Mouse (Mus musculus): Measurements from ENCODE around the gene Dmpk. TPM values are rescaled to one million over a fixed set of nuclear protein-coding genes. Genes with fewer than 3 reads are reported as not detected.

Gene Dmpk
- polyA plus RNA-seq, 1 experiment from 2014 or later: 36.0 TPM

DNA sequence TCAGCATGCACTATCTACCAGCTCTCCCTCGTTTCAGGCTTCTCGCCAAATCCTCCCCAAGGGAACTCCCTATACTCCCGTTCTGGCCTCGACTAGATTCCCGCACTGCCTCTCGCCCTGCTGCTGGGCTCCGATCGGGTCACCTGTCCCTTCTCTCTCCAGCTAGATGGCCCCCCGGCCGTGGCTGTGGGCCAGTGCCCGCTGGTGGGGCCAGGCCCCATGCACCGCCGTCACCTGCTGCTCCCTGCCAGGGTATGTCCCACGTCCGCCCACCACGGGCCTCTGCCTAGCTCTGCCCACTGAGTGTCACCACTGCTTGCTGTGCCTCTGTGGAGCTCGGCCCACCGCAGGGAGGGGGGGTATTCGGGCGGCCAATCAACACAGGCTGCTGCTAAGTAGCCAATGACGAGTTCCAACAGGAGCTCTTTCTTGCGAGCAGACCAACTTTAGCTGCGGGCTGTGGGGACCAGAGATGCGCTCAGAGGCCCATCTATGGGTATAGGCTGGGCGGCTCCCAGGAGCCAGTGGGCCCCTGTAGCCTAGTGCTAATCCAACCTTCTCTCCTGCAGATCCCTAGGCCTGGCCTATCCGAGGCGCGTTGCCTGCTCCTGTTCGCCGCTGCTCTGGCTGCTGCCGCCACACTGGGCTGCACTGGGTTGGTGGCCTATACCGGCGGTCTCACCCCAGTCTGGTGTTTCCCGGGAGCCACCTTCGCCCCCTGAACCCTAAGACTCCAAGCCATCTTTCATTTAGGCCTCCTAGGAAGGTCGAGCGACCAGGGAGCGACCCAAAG is 8.9 kb downstream of the Dmpk start:
- peaks cover 52% of the 10 kb centered on the region for H3K36me3 ChIP-seq (ENCODE audit: control insufficient read depth, insufficient read depth, low read length)

DNA sequence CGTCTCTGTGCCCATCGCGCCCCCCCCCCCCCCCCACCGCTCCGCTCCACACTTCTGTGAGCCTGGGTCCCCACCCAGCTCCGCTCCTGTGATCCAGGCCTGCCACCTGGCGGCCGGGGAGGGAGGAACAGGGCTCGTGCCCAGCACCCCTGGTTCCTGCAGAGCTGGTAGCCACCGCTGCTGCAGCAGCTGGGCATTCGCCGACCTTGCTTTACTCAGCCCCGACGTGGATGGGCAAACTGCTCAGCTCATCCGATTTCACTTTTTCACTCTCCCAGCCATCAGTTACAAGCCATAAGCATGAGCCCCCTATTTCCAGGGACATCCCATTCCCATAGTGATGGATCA is 9.5 kb downstream of the Dmpk start:
- H3K4me1 ChIP-seq (ENCODE audit: control insufficient read depth in 2 of 2, insufficient read depth in 2 of 2, low read length in 2 of 2): peaks cover 30 to 42% of the 10 kb centered on the region in 2 experiments

More for the DNA sequence above, 8.9 kb downstream of the Dmpk start:
- Histone ChIP-seq H3K4me3 (ENCODE audit: control insufficient read depth in 1 of 2, insufficient read depth in 1 of 2, low read depth in 1 of 2, low read length in 2 of 2) (peak overlapping the region; percentile 48 to 79), H3K27me3 (ENCODE audit: control insufficient read depth, insufficient read depth, low read length) (no peaks in the 10 kb centered on the region), H3K9me3 (ENCODE audit: control insufficient read depth, low read length) (no peaks in the 10 kb centered on the region), H3K9ac (ENCODE audit: low read length) (peak overlapping the region; percentile 66), H3K4me1 (ENCODE audit: control insufficient read depth in 2 of 2, insufficient read depth in 2 of 2, low read length in 2 of 2) (peaks cover 30 to 37% of the 10 kb centered on the region in 2 experiments), H3K4me2 (ENCODE audit: low read length) (peak overlapping the region; percentile 87), H3K27ac (replicated peaks in 1 of 2; ENCODE audit: control insufficient read depth in 1 of 2, insufficient read depth in 1 of 2, low read depth in 2 of 2, low read length in 2 of 2) (peak overlapping the region; percentile 92 to 100)
- 7% methylated on average over 36 of the region's 38 CpGs for WGBS
- peak; percentile 40 for ATAC-seq (ENCODE audit: insufficient number of reproducible peaks, insufficient read depth, low FRiP score, low read depth)

DNA sequence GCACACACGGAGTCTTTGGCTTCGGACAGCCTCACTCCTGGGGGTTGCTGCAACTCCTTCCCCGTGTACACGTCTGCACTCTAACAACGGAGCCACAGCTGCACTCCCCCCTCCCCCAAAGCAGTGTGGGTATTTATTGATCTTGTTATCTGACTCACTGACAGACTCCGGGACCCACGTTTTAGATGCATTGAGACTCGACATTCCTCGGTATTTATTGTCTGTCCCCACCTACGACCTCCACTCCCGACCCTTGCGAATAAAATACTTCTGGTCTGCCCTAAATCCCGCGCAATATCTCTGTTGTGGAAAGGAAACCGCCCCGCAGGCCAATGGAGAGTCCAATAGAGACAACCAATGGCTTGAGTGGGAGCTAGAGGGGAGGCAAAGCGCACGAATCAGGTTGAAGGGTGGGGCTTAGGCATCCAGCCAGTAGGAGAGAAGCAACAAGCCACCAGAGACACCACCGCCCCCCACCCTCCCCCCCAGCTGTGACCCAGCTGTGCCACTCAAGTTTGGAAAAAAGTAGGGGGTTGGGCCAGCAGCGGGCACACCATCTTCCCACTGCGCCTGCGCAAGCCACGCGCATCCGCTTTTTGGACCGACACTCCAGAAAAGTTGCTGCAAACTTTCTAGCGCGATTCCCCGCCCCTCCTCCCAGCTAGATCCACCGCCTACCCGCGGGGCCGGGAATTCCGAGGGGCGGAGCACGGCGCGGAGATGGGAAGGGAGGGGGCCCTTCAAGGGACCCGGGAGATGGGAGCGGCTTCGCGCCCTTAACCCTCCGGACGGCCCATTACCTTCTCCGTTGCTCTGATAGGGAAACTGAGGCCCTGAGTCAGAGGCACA is 10.1 kb downstream of the Dmpk start:
- Histone ChIP-seq H3K27me3 (ENCODE audit: control insufficient read depth, insufficient read depth, low read length) (no peaks in the 10 kb centered on the region), H3K36me3 (ENCODE audit: control insufficient read depth, insufficient read depth, low read length) (peaks cover 50% of the 10 kb centered on the region), H3K27ac (replicated peaks in 1 of 2; ENCODE audit: control insufficient read depth in 1 of 2, insufficient read depth in 1 of 2, low read depth in 2 of 2, low read length in 2 of 2) (peak overlapping the region; percentile 99 to 100), H3K9ac (ENCODE audit: low read length) (peak overlapping the region; percentile 96), H3K4me1 (ENCODE audit: control insufficient read depth in 2 of 2, insufficient read depth in 2 of 2, low read length in 2 of 2) (peaks cover 30 to 45% of the 10 kb centered on the region in 2 experiments), H3K4me2 (ENCODE audit: low read length) (peak overlapping the region; percentile 87), H3K4me3 (ENCODE audit: control insufficient read depth in 1 of 2, insufficient read depth in 1 of 2, low read depth in 1 of 2, low read length in 2 of 2) (peak overlapping the region; percentile 79 to 89), H3K9me3 (ENCODE audit: control insufficient read depth, low read length) (no peaks in the 10 kb centered on the region)
- ATAC-seq (ENCODE audit: insufficient number of reproducible peaks, insufficient read depth, low FRiP score, low read depth): peak; percentile 78
- under 1% methylated on average over 45 of the region's 45 CpGs for WGBS

More for the DNA sequence above, 9.5 kb downstream of the Dmpk start:
- Histone ChIP-seq H3K9me3 (ENCODE audit: control insufficient read depth, low read length) (no peaks in the 10 kb centered on the region), H3K27me3 (ENCODE audit: control insufficient read depth, insufficient read depth, low read length) (no peaks in the 10 kb centered on the region), H3K36me3 (ENCODE audit: control insufficient read depth, insufficient read depth, low read length) (peaks cover 51% of the 10 kb centered on the region), H3K27ac (replicated peaks in 1 of 2; ENCODE audit: control insufficient read depth in 1 of 2, insufficient read depth in 1 of 2, low read depth in 2 of 2, low read length in 2 of 2) (peak overlapping the region; percentile 92 to 100), H3K9ac (ENCODE audit: low read length) (peak overlapping the region; percentile 66), H3K4me2 (ENCODE audit: low read length) (peak overlapping the region; percentile 87), H3K4me3 (ENCODE audit: control insufficient read depth in 1 of 2, insufficient read depth in 1 of 2, low read depth in 1 of 2, low read length in 2 of 2) (peak overlapping the region; percentile 48 to 79)
- WGBS: 0% methylated on average over 10 of the region's 15 CpGs
- peak; percentile 35 for ATAC-seq (ENCODE audit: insufficient number of reproducible peaks, insufficient read depth, low FRiP score, low read depth)

GRCm38 (mm10) chr7:19094471-19094825 is 10.8 kb downstream of the Dmpk start, which contains the start of gene Six5:
Six5 (plus strand) TSS chr7:19094594.
- ATAC-seq (ENCODE audit: insufficient number of reproducible peaks, insufficient read depth, low FRiP score, low read depth): no peak; the same call in 1 of the 2 replicates
- Histone ChIP-seq H3K4me1 (ENCODE audit: control insufficient read depth in 2 of 2, insufficient read depth in 2 of 2, low read length in 2 of 2) (peaks cover 30 to 45% of the 10 kb centered on the region in 2 experiments), H3K36me3 (ENCODE audit: control insufficient read depth, insufficient read depth, low read length) (peaks cover 45% of the 10 kb centered on the region), H3K4me3 (ENCODE audit: control insufficient read depth in 1 of 2, insufficient read depth in 1 of 2, low read depth in 1 of 2, low read length in 2 of 2) (peak within 1 kb of the TSS; percentile 79 to 89), H3K4me2 (ENCODE audit: low read length) (peak within 1 kb of the TSS; percentile 87), H3K9ac (ENCODE audit: low read length) (peak within 1 kb of the TSS; percentile 96), H3K9me3 (ENCODE audit: control insufficient read depth, low read length) (no peaks in the 10 kb centered on the region), H3K27ac (replicated peaks in 1 of 2; ENCODE audit: control insufficient read depth in 1 of 2, insufficient read depth in 1 of 2, low read depth in 2 of 2, low read length in 2 of 2) (peak within 1 kb of the TSS; percentile 99 to 100), H3K27me3 (ENCODE audit: control insufficient read depth, insufficient read depth, low read length) (no peaks in the 10 kb centered on the region)
- 1% methylated on average over 25 of the region's 36 CpGs for WGBS

- no peaks in the 10 kb centered on the region for H3K9me3 ChIP-seq (ENCODE audit: control insufficient read depth, low read length)
- ATAC-seq (ENCODE audit: insufficient number of reproducible peaks, insufficient read depth, low FRiP score, low read depth): no peak
- H3K4me2 ChIP-seq (ENCODE audit: low read length): peak overlapping the region; percentile 87
- peak overlapping the region; percentile 96 for H3K9ac ChIP-seq (ENCODE audit: low read length)
- peak overlapping the region; percentile 79 to 89 for H3K4me3 ChIP-seq (ENCODE audit: control insufficient read depth in 1 of 2, insufficient read depth in 1 of 2, low read depth in 1 of 2, low read length in 2 of 2)
- WGBS: under 1% methylated on average over 69 of the region's 87 CpGs
- H3K27ac ChIP-seq (replicated peaks in 1 of 2; ENCODE audit: control insufficient read depth in 1 of 2, insufficient read depth in 1 of 2, low read depth in 2 of 2, low read length in 2 of 2): peak overlapping the region; percentile 92 to 100
- peaks cover 30 to 45% of the 10 kb centered on the region in 2 experiments for H3K4me1 ChIP-seq (ENCODE audit: control insufficient read depth in 2 of 2, insufficient read depth in 2 of 2, low read length in 2 of 2)
- peaks cover 39% of the 10 kb centered on the region for H3K36me3 ChIP-seq (ENCODE audit: control insufficient read depth, insufficient read depth, low read length)
- H3K27me3 ChIP-seq (ENCODE audit: control insufficient read depth, insufficient read depth, low read length): no peaks in the 10 kb centered on the region
These were observed 11.4 kb downstream of the Dmpk start for GRCm38 (mm10) chr7:19094826-19095750.

- no peak for ATAC-seq (ENCODE audit: insufficient number of reproducible peaks, insufficient read depth, low FRiP score, low read depth)
- peak overlapping the region; percentile 87 for H3K4me2 ChIP-seq (ENCODE audit: low read length)
- peak overlapping the region; percentile 92 to 100 for H3K27ac ChIP-seq (replicated peaks in 1 of 2; ENCODE audit: control insufficient read depth in 1 of 2, insufficient read depth in 1 of 2, low read depth in 2 of 2, low read length in 2 of 2)
These were observed 12.1 kb downstream of the Dmpk start for GRCm38 (mm10) chr7:19095751-19096110.

More at GRCm38 (mm10) chr7:19095751-19096110, 12.1 kb downstream of the Dmpk start:
- no peaks in the 10 kb centered on the region for H3K27me3 ChIP-seq (ENCODE audit: control insufficient read depth, insufficient read depth, low read length)
- peaks cover 33% of the 10 kb centered on the region for H3K36me3 ChIP-seq (ENCODE audit: control insufficient read depth, insufficient read depth, low read length)
- peak overlapping the region; percentile 79 to 89 for H3K4me3 ChIP-seq (ENCODE audit: control insufficient read depth in 1 of 2, insufficient read depth in 1 of 2, low read depth in 1 of 2, low read length in 2 of 2)
- peak overlapping the region; percentile 96 for H3K9ac ChIP-seq (ENCODE audit: low read length)
- H3K9me3 ChIP-seq (ENCODE audit: control insufficient read depth, low read length): no peaks in the 10 kb centered on the region
- WGBS: under 1% methylated on average over 18 of the region's 19 CpGs
- peaks cover 30 to 45% of the 10 kb centered on the region in 2 experiments for H3K4me1 ChIP-seq (ENCODE audit: control insufficient read depth in 2 of 2, insufficient read depth in 2 of 2, low read length in 2 of 2)

Measured in heart, embryonic 14.5 days (tissue).